Mouse (Mus musculus): ENCODE data around the gene Cacng2. TPM values are rescaled to one million over a fixed set of nuclear protein-coding genes. Genes with fewer than 3 reads are reported as not detected.
A peak's percentile ranks its signal among the peaks of the same experiment; 100 is the strongest.

Gene Cacng2
- polyA plus RNA-seq (2015; fragmentation: Nextera tagmentation; extraction: Ambion mirVana), result 0.04 TPM in 1 of 2 replicates, not detected in the other

- under 1% methylated on average over 42 of the region's 42 CpGs for WGBS
- peak within 1 kb of the TSS; percentile 25 for H3K4me3 ChIP-seq (replicated peaks)
- H3K27me3 ChIP-seq, result peaks cover 29% of the 10 kb centered on the region
- no peaks in the 10 kb centered on the region for H3K36me3 ChIP-seq
- H3K27ac ChIP-seq (replicated peaks), result no peak within 1 kb of the TSS
- no peaks in the 10 kb centered on the region for H3K9me3 ChIP-seq (replicated peaks)
- H3K4me2 ChIP-seq (replicated peaks), result peak within 1 kb of the TSS; percentile 49
- ATAC-seq (ENCODE audit: insufficient number of reproducible peaks, low FRiP score, low TSS enrichment, low read depth), result peak; percentile 93
- peaks cover 8% of the 10 kb centered on the region for H3K4me1 ChIP-seq
- no peak within 1 kb of the TSS for H3K9ac ChIP-seq
These were observed at the start of gene Cacng2 for GRCm38 (mm10) chr15:78119704-78120103. Cacng2 (minus strand) TSS chr15:78120028.

GRCm38 (mm10) chr15:78169566-78169965, 49.7 kb upstream of the Cacng2 start:
- Histone ChIP-seq H3K27ac (replicated peaks) (no peak overlapping the region), H3K4me1 (peaks cover 10% of the 10 kb centered on the region), H3K36me3 (0 out of 2 replicates have a peak, but pooled peaks cover 6% of the 10 kb centered on the region), H3K9me3 (replicated peaks) (no peaks in the 10 kb centered on the region), H3K27me3 (no peaks in the 10 kb centered on the region), H3K9ac (no peak overlapping the region), H3K4me2 (replicated peaks) (no peak overlapping the region), H3K4me3 (replicated peaks) (no peak overlapping the region)
- 80% methylated on average over 11 of the region's 11 CpGs for WGBS
- ATAC-seq (ENCODE audit: insufficient number of reproducible peaks, low FRiP score, low TSS enrichment, low read depth), result no peak

- no peak overlapping the region for H3K9ac ChIP-seq
These were observed 45.5 kb upstream of the Cacng2 start for GRCm38 (mm10) chr15:78165292-78165691.

GRCm38 (mm10) chr15:78164466-78164865, 44.6 kb upstream of the Cacng2 start:
- H3K4me3 ChIP-seq (replicated peaks), result no peak overlapping the region
- no peak overlapping the region for H3K9ac ChIP-seq
- H3K9me3 ChIP-seq (replicated peaks), result no peaks in the 10 kb centered on the region
- no peak for ATAC-seq (ENCODE audit: insufficient number of reproducible peaks, low FRiP score, low TSS enrichment, low read depth)
- H3K4me1 ChIP-seq, result no peaks in the 10 kb centered on the region
- no peak overlapping the region for H3K27ac ChIP-seq (replicated peaks)
- 79% methylated on average over 11 of the region's 11 CpGs for WGBS
- no peaks in the 10 kb centered on the region for H3K27me3 ChIP-seq
- 0 out of 2 replicates have a peak, but pooled peaks cover 9% of the 10 kb centered on the region for H3K36me3 ChIP-seq
- no peak overlapping the region for H3K4me2 ChIP-seq (replicated peaks)

More at GRCm38 (mm10) chr15:78165292-78165691, 45.5 kb upstream of the Cacng2 start:
- H3K27me3 ChIP-seq, result no peaks in the 10 kb centered on the region
- WGBS, result 87% methylated on average over 4 of the region's 4 CpGs
- no peak overlapping the region for H3K27ac ChIP-seq (replicated peaks)
- no peaks in the 10 kb centered on the region for H3K4me1 ChIP-seq
- 0 out of 2 replicates have a peak, but pooled peaks cover 9% of the 10 kb centered on the region for H3K36me3 ChIP-seq
- H3K4me2 ChIP-seq (replicated peaks), result no peak overlapping the region
- H3K4me3 ChIP-seq (replicated peaks), result no peak overlapping the region
- no peaks in the 10 kb centered on the region for H3K9me3 ChIP-seq (replicated peaks)
- ATAC-seq (ENCODE audit: insufficient number of reproducible peaks, low FRiP score, low TSS enrichment, low read depth), result no peak

GRCm38 (mm10) chr15:78161946-78162345, 42.1 kb upstream of the Cacng2 start:
- no peak for ATAC-seq (ENCODE audit: insufficient number of reproducible peaks, low FRiP score, low TSS enrichment, low read depth)
- Histone ChIP-seq H3K36me3 (peaks cover 3% of the 10 kb centered on the region; the same call in 1 of the 2 replicates), H3K9ac (no peak overlapping the region), H3K27ac (replicated peaks) (no peak overlapping the region), H3K4me3 (replicated peaks) (no peak overlapping the region), H3K9me3 (replicated peaks) (no peaks in the 10 kb centered on the region), H3K27me3 (no peaks in the 10 kb centered on the region), H3K4me1 (no peaks in the 10 kb centered on the region), H3K4me2 (replicated peaks) (no peak overlapping the region)
- WGBS, result 68% methylated on average over 9 of the region's 9 CpGs

- ATAC-seq (ENCODE audit: insufficient number of reproducible peaks, low FRiP score, low TSS enrichment, low read depth), result no peak
- WGBS, result 91% methylated on average over 5 of the region's 5 CpGs
- Histone ChIP-seq H3K9me3 (replicated peaks) (no peaks in the 10 kb centered on the region), H3K4me1 (no peaks in the 10 kb centered on the region), H3K9ac (no peak overlapping the region), H3K27ac (replicated peaks) (no peak overlapping the region), H3K4me2 (replicated peaks) (no peak overlapping the region), H3K4me3 (replicated peaks) (no peak overlapping the region), H3K36me3 (peaks cover 2% of the 10 kb centered on the region; the same call in 1 of the 2 replicates), H3K27me3 (no peaks in the 10 kb centered on the region)
These were observed 38.5 kb upstream of the Cacng2 start for GRCm38 (mm10) chr15:78158335-78158734.

GRCm38 (mm10) chr15:78157824-78158223, 38.0 kb upstream of the Cacng2 start:
- Histone ChIP-seq H3K27ac (replicated peaks) (no peak overlapping the region), H3K9ac (no peak overlapping the region), H3K4me1 (no peaks in the 10 kb centered on the region), H3K4me3 (replicated peaks) (no peak overlapping the region), H3K4me2 (replicated peaks) (no peak overlapping the region), H3K27me3 (no peaks in the 10 kb centered on the region), H3K36me3 (no peaks in the 10 kb centered on the region; the same call in 1 of the 2 replicates), H3K9me3 (replicated peaks) (no peaks in the 10 kb centered on the region)
- WGBS, result 71% methylated on average over 4 of the region's 4 CpGs
- no peak for ATAC-seq (ENCODE audit: insufficient number of reproducible peaks, low FRiP score, low TSS enrichment, low read depth)

- Histone ChIP-seq H3K9me3 (replicated peaks) (no peaks in the 10 kb centered on the region), H3K27ac (replicated peaks) (no peak overlapping the region), H3K4me3 (replicated peaks) (no peak overlapping the region), H3K9ac (no peak overlapping the region), H3K4me1 (no peaks in the 10 kb centered on the region), H3K27me3 (no peaks in the 10 kb centered on the region), H3K36me3 (no peaks in the 10 kb centered on the region; the same call in 1 of the 2 replicates), H3K4me2 (replicated peaks) (no peak overlapping the region)
- ATAC-seq (ENCODE audit: insufficient number of reproducible peaks, low FRiP score, low TSS enrichment, low read depth), result no peak
- WGBS, result 80% methylated on average over 8 of the region's 8 CpGs
These were observed 37.5 kb upstream of the Cacng2 start for GRCm38 (mm10) chr15:78157330-78157729.

GRCm38 (mm10) chr15:78155421-78155820, 35.6 kb upstream of the Cacng2 start:
- Histone ChIP-seq H3K4me2 (replicated peaks) (no peak overlapping the region), H3K4me1 (no peaks in the 10 kb centered on the region), H3K27me3 (no peaks in the 10 kb centered on the region), H3K9ac (no peak overlapping the region), H3K9me3 (replicated peaks) (no peaks in the 10 kb centered on the region), H3K4me3 (replicated peaks) (no peak overlapping the region), H3K36me3 (no peaks in the 10 kb centered on the region; the same call in 1 of the 2 replicates), H3K27ac (replicated peaks) (no peak overlapping the region)
- WGBS, result 86% methylated on average over 6 of the region's 6 CpGs
- ATAC-seq (ENCODE audit: insufficient number of reproducible peaks, low FRiP score, low TSS enrichment, low read depth), result no peak

GRCm38 (mm10) chr15:78153045-78153775, 33.4 kb upstream of the Cacng2 start:
- Histone ChIP-seq H3K4me3 (replicated peaks) (no peak overlapping the region), H3K4me2 (replicated peaks) (no peak overlapping the region), H3K9me3 (replicated peaks) (no peaks in the 10 kb centered on the region), H3K36me3 (no peaks in the 10 kb centered on the region), H3K27ac (replicated peaks) (no peak overlapping the region), H3K4me1 (no peaks in the 10 kb centered on the region), H3K27me3 (no peaks in the 10 kb centered on the region), H3K9ac (no peak overlapping the region)
- ATAC-seq (ENCODE audit: insufficient number of reproducible peaks, low FRiP score, low TSS enrichment, low read depth), result no peak
- WGBS, result 45% methylated on average over 11 of the region's 11 CpGs

- H3K27ac ChIP-seq (replicated peaks), result no peak overlapping the region
- WGBS, result 69% methylated on average over 7 of the region's 7 CpGs
- no peaks in the 10 kb centered on the region for H3K9me3 ChIP-seq (replicated peaks)
- H3K4me3 ChIP-seq (replicated peaks), result no peak overlapping the region
- ATAC-seq (ENCODE audit: insufficient number of reproducible peaks, low FRiP score, low TSS enrichment, low read depth), result no peak
- H3K4me2 ChIP-seq (replicated peaks), result no peak overlapping the region
- H3K36me3 ChIP-seq, result no peaks in the 10 kb centered on the region
- no peak overlapping the region for H3K9ac ChIP-seq
- no peaks in the 10 kb centered on the region for H3K4me1 ChIP-seq
- H3K27me3 ChIP-seq, result no peaks in the 10 kb centered on the region
These were observed 28.7 kb upstream of the Cacng2 start for GRCm38 (mm10) chr15:78148565-78148964.

- no peaks in the 10 kb centered on the region for H3K4me1 ChIP-seq
- no peaks in the 10 kb centered on the region for H3K9me3 ChIP-seq (replicated peaks)
- no peaks in the 10 kb centered on the region for H3K36me3 ChIP-seq
- ATAC-seq (ENCODE audit: insufficient number of reproducible peaks, low FRiP score, low TSS enrichment, low read depth), result no peak
- WGBS, result 70% methylated on average over 8 of the region's 8 CpGs
- H3K27me3 ChIP-seq, result no peaks in the 10 kb centered on the region
- no peak overlapping the region for H3K9ac ChIP-seq
- H3K27ac ChIP-seq (replicated peaks), result no peak overlapping the region
- no peak overlapping the region for H3K4me3 ChIP-seq (replicated peaks)
- no peak overlapping the region for H3K4me2 ChIP-seq (replicated peaks)
These were observed 20.4 kb upstream of the Cacng2 start for GRCm38 (mm10) chr15:78140226-78140625.

All from embryonic facial prominence, embryonic 15.5 days (tissue).